Mouse (Mus musculus) embryo, embryonic 9.5 days (tissue): ENCODE results near the gene Rab8b.
"Not testable (repeated sequence)": the region's sequence is repeated elsewhere in the genome, so short reads cannot be mapped to it uniquely, and the experiment has no call there.

ENCODE experiments used
- DNase-seq: peaks from one replicate; pipeline ENCODE4 v3.0.0-alpha.2; 2017; ENCODE audit errors: extremely low spot score

The Rab8b gene

DNA sequence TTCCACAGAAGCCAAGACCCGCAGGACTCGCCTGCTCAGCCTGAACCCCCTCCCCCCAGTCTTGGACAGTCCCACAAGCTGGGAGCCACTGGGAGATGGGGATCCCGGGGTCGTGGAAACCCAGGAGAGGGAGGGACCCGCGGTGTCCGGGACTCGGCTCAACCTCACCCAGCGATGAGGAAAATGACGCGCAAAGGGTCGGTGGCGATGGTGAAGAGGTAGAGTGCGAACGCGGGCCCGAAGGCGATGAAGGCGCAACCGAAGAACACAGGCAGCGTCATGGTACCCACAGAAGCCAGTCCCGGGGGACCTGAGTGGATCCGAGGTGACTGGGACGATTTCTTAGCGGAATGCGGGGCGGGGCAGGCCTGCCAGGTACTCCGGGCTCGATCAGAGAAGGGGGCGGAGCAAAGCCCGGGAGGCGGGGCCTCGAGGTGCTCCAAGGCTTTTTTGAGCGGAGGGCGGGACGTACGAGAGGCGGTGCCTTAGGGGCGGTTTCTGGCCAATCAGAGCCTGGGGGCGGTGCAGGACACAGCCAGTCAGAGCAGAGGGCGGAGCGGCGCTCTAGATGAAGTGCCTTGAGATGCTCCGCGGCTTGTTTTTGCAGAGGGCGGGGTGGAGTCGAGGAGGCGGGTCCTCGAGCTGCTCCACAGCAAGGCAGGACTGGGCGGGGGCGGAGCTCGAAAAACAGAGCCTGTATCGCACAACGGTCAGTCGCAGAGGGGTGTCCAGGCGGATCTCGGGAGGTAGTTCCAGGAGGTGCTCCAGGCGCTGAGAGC, 85.0 kb downstream of the Rab8b start, which contains the start of gene Aph1c:
Gene Aph1c (minus strand): TSS at position 409 of the 779 bp plus-strand sequence.
- DNase-seq: peak; percentile 98

DNA sequence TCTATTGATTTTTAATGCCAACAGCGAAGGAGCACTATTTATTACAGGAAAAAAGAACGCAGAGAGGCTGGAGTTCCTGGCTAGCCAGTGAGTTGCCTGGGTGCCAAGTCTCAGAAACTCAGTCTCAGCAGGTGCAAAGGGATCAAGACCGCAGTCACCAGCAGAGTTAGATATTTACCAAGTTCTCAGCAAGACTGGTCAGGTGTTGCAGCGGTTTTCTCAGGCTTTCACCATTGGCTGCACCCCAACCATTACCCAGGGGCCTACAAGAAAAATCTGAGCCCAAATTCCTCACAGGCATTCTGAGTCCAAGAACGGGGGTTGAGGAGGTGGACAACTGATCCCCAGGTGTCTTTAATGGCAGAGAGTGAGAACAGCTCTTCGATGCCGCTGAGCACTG, 85.6 kb downstream of the Rab8b start:
- no peak for DNase-seq

DNA sequence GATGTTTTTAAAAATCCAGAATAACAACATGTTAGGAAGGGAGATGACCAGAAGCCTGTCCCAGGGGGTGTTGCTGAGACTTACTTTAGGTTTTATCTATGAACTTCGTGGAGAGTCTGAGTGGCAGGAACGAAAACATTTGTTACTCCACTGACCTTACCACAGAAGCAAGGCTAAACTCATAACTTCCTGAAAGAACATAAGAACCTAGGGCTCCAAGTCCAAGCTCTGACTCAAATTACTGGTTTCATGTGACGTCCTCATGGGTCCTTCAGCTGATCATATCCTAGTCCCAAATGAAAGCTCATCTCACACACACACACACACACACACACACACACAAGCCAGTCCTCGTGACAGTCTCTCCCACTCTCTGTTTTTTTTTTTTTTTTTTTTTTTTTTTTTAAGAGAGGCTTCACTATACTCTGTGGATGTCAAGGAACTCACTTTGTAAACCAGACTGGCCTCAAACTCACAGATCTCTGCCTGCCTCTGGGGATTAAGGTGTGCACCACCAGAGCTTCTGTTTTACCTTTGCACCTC, 87.0 kb downstream of the Rab8b start:
- no peak for DNase-seq

DNA sequence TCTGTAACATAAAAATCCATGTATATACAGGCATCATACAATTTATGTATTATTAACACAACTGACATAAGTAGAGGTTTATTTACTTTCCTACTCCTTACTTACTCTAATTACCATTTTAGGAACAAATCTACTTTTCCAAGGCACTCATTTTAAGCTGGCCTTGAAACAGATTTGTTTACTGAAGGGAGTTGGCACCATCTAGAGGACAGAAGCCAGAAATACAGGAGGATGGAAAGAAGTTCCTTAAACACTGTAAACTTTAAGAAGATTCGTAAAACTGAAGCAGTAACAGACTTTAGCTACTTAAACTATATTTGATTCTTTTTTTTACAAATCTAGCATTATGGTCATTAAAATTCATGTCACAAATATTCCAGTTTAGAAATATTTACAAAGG, 93.5 kb downstream of the Rab8b start:
- no peak for DNase-seq

DNA sequence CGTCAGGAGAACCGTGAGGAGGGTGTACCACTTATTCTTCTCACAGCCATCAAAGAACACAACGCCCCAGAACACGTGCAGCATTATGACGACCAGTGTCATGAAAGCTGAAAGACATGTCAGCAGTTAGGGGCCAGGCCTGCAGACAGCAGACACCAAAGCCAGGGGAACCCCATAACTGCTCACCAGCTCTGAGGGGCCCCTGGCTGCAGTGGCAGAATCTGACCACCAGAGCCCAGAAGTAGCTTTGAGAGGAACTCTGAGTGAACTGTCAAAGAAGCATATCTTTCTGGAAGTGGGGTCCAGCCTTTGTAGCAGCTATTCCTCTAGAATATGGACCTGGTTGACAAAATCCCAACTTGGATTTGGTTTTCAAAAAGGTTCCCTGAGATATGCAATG, 97.2 kb downstream of the Rab8b start:
- not testable (repeated sequence) for DNase-seq

DNA sequence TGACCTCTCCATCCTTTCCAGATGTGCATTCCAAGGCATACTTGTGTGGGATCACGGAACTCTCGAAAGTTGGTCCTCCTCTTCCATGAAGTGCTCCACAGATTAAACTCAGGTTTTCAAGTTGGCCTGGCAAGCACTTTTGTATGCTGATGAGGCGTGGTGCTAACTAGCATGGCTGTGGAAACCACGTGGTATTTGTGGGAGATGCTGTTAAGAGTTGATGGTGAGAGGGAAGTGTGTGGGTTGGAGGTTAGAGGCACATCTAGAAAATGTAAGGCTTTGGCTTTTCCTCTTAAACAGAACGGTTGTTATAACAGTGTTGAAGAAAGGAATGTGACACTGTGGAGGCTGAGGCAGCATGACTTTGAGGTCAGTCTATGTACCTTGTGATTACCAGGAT, 98.5 kb downstream of the Rab8b start:
- DNase-seq: no peak

DNA sequence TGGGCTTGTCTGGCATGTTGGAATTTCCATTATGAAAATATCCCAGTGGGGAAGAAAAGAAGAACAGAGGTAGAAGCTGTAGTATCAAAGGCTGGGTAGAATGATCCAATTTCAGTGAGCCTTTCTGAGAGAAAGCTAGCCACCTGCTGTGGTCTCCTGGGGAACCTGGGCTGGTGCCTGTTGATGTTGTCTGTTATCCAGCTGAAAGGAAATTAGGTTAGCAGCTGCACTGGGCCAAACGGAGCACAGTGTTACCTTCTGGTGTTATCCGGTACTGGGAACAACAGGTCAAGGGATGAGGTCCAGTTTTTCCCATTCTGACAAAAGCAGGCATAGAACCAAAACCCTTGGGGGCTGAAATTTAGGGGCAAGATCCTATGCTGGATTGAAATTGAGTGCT, 106.1 kb downstream of the Rab8b start:
- DNase-seq: no peak

DNA sequence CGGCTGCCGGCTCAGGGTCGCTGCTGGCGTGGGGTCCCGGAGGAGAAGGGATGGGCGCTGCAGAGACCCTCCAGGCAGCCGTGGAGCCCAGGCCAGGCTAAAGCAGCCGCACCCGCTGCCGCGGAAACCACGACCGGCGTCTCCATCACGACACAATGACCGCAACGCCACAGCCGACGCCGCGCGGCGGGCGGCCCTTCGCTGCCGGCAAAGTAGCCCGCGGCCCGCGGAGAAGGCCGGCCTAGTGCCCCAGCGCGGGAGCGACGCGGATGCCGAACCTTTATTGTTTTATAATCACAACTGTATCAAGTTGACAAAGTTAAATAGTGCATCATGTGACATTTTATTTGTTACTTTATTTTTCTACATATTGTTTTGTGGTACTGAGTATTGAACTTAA, 113.5 kb downstream of the Rab8b start:
- DNase-seq: peak; percentile 50

DNA sequence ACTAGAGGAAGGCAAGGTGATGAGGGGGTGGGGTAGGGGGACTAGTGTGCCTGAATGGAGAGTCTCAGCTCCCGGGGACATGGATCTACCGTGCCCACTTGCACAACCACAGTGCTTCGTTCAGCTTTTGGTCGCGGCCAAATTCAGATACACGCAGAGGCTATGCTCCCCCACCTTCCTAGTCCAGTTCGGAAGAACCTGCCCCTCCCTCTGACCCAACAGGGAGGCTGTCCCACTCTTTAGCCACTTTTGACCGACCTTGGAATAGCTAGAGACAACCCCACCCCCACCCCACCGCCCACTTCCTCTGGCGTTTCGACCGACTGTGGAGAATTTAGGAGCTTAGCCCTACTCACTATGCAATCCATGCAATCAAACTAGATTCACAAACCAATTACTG, 117.5 kb downstream of the Rab8b start:
- no peak for DNase-seq

DNA sequence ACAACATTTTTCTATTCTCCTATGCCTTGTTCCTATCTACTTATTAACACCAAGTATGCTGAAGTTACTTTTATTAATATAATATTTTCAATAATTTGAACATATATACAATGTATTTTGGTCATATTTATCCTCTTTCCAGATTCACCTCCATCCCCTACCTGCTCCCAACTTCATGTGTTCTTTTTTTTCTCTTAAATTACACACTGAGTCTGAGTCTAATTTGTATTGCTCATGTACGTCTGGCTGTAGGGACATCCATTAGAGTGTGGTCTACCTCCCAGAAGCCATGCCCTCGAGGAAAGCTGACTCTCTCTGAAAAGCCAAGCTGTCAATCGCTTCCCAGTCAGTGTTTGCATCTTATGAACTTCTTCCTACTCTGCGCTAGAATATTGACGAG, 122.7 kb downstream of the Rab8b start, which contains the start of gene Gm10647:
Gene Gm10647 (plus strand): TSS at position 301 of the 400 bp plus-strand sequence.
- no peak for DNase-seq

DNA sequence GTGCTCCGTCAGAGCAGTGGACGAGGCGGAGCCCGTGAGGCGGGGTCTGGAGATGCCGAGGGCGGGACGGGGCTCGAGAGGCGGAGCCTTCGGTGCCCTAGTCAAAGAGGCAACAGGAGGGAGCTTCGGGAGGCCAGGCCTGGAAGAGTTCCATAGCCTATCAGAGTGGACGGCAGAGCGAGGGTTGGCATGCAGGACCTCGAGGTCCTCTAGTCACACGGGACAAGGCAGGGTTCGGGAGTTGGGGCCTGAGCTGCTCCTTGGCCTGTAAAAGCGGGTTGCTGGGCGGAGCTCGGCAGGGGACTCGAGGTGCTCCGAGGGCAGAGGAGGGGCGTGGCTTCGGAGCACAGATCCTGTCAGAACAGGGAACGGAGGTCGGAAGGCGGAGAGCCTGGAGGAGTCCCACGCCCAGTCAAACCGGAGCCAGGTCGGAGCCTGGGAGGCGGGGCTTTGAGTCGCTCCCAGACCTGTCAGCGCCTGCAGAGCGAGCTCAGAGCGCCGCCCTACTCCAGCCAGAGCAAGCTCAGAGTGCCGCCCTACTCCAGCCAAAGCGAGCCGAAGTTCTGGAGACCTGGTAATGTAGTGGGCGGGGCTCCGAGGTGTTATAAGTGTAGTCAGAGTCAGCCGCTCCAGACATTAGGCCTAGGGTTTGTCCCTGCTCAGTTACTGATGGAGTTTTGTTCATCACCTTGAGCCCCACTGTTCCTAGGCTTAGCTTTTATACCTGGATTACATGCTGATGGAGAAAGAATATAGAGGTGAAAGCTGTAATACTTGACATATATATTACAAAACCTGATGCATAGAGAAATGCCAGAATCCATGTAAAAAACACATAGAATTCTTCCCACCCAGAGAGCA, 123.8 kb downstream of the Rab8b start, which contains the start of gene Aph1b:
Gene Aph1b (minus strand): TSS at position 27 of the 861 bp plus-strand sequence.
- DNase-seq: peak; percentile 99

DNA sequence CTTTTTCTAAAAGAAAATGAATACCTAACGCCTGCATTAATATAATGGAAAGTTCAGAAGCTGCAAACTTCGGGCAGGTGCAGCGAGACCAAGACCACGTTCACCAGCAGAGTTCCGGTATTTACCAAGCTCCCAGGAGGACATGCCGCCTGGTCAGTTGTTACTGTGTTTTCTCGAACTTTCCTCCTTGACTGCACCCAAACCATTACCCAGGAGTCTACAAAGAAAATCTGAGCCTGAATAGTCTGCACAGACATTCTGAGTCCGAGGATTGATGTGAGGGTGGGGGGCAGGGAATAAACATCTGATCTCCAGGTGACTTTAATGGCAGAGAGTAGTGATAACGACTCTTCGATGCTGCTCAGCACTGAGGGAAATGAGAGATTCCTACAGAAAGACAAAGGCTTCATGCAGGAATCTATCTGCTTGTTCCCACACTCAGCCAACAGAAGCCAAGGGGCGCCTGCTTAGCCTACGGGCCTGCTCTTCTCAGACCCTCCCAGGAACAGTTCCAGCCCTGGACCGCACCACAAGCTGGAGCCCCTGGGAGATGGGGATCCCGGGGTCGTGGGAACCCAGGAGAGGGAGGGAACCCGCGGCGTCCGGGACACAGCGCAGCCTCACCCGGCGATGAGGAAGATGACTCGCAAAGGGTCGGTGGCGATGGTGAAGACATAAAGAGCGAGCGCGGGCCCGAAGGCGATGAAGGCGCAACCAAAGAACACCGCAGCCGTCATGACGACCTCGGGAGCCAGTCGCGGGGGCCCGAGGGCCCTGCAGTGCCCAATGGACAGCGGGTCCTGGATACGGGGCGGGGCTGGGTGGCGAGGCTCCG, 124.6 kb downstream of the Rab8b start:
- DNase-seq: no peak
